Mouse (Mus musculus) neural tube, embryonic 11.5 days (tissue): ENCODE measurements around the gene Armh3. TPM values are rescaled to one million over a fixed set of nuclear protein-coding genes. Genes with fewer than 3 reads are reported as not detected.

Experiments used
- ATAC-seq: fragments of 200-750 bp; cut with Nextera tagmentation; 2 replicates; pipeline ENCODE4 v1.8.0; 2017; ENCODE audit warnings: moderate number of reproducible peaks, mild to moderate bottlenecking, moderate TSS enrichment, moderate library complexity; ENCODE audit not compliant: insufficient read depth, low FRiP score, low TSS enrichment
- DNase-seq: peaks from one replicate; pipeline ENCODE4 v3.0.0-alpha.2; 2015; ENCODE audit warnings: low spot score
- H3K27ac ChIP-seq: fragments of 300-500 bp; sonication (generic); 2 replicates; pipeline ENCODE4 v1.5.1; 2014; ENCODE audit warnings: low read depth, mild to moderate bottlenecking, low read length
- H3K27me3 ChIP-seq: fragments of 300-500 bp; sonication (generic); 2 replicates; pipeline ENCODE4 v1.6.1; 2014; ENCODE audit warnings: mild to moderate bottlenecking, low read length, mixed read lengths; ENCODE audit not compliant: control insufficient read depth, insufficient read depth
- H3K36me3 ChIP-seq: fragments of 300-500 bp; sonication (generic); 2 replicates; pipeline ENCODE4 v1.6.1; 2014; ENCODE audit warnings: mild to moderate bottlenecking, low read length, moderate library complexity, mixed read lengths; ENCODE audit not compliant: control insufficient read depth, insufficient read depth
- H3K4me1 ChIP-seq: fragments of 300-500 bp; sonication (generic); 2 replicates; pipeline ENCODE4 v1.6.1; 2014; ENCODE audit warnings: low read length, mixed read lengths; ENCODE audit not compliant: control insufficient read depth, insufficient read depth
- H3K4me2 ChIP-seq: fragments of 300-500 bp; sonication (generic); 2 replicates; pipeline ENCODE4 v1.6.1; 2014; ENCODE audit warnings: low read depth, mild to moderate bottlenecking, moderate library complexity
- H3K4me3 ChIP-seq: fragments of 300-500 bp; sonication (generic); 2 replicates; pipeline ENCODE4 v1.5.1; 2014; ENCODE audit warnings: low read depth, low read length
- H3K9ac ChIP-seq: fragments of 300-500 bp; sonication (generic); 2 replicates; pipeline ENCODE4 v1.6.1; 2014; ENCODE audit warnings: mild to moderate bottlenecking, low read length
- H3K9me3 ChIP-seq: fragments of 300-500 bp; sonication (generic); 2 replicates; pipeline ENCODE4 v1.6.1; 2016; ENCODE audit warnings: low read length; ENCODE audit not compliant: control insufficient read depth
- WGBS: fragments of 180-500 bp; shearing (Covaris S2); extraction: QIAGEN DNeasy Blood & Tissue Kit; methylation state at CpG from one replicate; pipeline ENCODE4 v1.1.7; 2014; 5-methylcytosine and 5-hydroxymethylcytosine counted together
- polyA plus RNA-seq: library from polyadenylated mRNA; unstranded; fragments of >200 nt; fragmentation: Nextera tagmentation; extraction: Ambion mirVana; gene quantifications from 2 replicates; pipeline ENCODE4 v1.2.1, GENCODE M21; 2014

Armh3 gene
- polyA plus RNA-seq, 1 experiment from 2014 or later, result 17.9 TPM

DNA sequence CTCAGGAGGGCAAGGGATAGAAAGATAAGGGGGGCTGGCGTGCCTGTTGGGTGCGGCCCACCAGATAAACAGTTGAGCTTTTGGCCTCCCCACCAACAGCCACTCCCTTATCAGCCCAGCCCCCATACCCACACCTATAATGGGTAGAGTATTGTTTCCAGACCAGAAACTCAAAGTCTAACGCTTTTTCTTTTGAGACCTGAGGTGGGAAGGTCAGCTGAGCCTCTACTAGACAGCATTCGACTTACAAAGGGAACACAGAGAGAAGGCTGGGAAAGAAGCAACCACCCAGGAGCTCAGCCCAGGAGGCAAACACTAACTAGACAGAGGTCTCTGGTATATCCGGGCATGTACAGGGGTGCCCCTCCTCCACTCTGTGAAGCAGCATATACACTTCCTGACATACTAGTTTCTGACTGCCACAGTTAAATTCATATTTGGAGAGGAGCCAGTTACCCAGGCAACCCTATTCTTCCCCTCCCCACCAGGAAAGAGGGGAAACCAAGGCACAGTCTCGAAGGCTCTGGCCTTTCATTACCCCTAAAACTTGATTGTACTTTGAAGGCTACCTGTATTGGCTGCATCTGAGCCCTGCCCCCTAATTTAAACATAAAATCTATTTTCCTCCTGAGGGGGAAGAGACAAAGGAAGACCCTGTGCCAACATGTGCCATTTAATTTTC, 39.1 kb upstream of the Armh3 start:
- Histone ChIP-seq H3K9ac (peak overlapping the region; percentile 97), H3K4me1 (peaks cover 43% of the 10 kb centered on the region), H3K27me3 (no peaks in the 10 kb centered on the region), H3K36me3 (peaks cover 33% of the 10 kb centered on the region), H3K4me2 (peak overlapping the region; percentile 100), H3K9me3 (no peaks in the 10 kb centered on the region), H3K4me3 (peak overlapping the region; percentile 98), H3K27ac (0 out of 2 replicates have a peak overlapping the region, but pooled peaks have one; percentile 17)
- WGBS, result 45% methylated on average over 6 of the region's 6 CpGs
- ATAC-seq, result no peak
- no peak for DNase-seq

DNA sequence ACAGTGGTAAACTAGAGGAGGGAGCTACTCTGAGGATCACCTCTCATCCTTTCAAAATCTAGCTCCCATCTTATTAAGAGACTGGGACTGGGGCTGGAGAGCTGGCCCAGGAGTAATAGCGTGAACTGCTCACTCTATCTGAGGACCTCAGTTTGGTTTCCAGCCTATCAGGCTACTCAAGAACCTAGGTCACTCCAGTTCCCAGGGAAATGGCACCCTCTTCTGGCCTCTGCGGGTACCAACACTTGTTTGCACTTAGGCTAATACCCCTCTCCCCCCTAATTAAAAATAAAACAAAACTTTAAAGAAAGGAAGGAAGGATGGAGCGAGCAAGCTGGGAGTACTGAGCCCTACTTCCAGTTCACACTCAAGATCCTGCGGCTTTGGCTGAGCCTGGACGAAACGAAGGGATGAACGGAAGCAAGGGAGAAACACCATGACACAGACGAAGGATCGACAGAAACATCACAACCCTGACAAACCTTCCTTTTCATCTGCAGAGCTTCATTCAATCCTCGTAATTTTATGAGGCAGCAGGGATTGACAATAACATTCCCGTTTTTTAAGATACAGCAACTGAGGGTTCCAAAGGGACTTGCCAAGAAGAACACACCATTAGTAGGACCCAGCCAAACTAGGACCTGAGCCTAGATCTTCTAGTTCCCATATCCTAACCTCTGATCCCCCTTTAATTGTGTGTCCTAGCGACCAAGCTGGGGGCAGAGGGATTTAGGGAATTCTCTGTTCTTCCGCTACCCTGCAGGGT, 38.4 kb upstream of the Armh3 start:
- ATAC-seq (no peak), DNase-seq (no peak)
- H3K9me3 ChIP-seq, result no peaks in the 10 kb centered on the region
- H3K27ac ChIP-seq, result no peak overlapping the region
- peak overlapping the region; percentile 100 for H3K4me2 ChIP-seq
- WGBS, result 76% methylated on average over 13 of the region's 13 CpGs
- peak overlapping the region; percentile 98 for H3K4me3 ChIP-seq
- H3K9ac ChIP-seq, result no peak overlapping the region; the same call in 1 of the 2 replicates
- peaks cover 36% of the 10 kb centered on the region for H3K36me3 ChIP-seq
- peaks cover 36% of the 10 kb centered on the region for H3K4me1 ChIP-seq
- H3K27me3 ChIP-seq, result no peaks in the 10 kb centered on the region

DNA sequence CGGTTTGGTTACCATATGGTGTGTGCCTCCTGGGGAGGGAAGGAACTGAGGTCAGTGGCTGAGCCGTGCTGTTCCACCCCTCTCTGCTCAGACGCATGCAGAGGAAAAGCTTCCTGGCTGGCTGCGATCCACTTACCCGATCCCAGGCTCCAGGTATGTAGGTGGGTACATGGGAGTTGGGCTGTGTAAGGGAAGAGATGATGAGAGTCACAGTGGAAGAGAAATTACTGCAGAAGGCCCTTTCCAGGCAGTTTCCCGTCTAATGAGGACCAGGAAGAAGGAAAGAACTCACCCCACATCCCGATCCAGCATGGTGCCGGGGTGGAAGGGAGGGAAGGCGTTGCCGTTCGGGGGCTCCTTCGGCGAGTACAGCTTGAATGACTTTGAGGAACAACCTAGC, 37.7 kb upstream of the Armh3 start:
- Histone ChIP-seq H3K4me2 (no peak overlapping the region), H3K4me1 (peaks cover 29% of the 10 kb centered on the region), H3K36me3 (peaks cover 38% of the 10 kb centered on the region), H3K27me3 (no peaks in the 10 kb centered on the region), H3K9ac (no peak overlapping the region), H3K4me3 (no peak overlapping the region), H3K27ac (no peak overlapping the region), H3K9me3 (no peaks in the 10 kb centered on the region)
- WGBS, result 94% methylated on average over 13 of the region's 13 CpGs
- ATAC-seq, result no peak
- DNase-seq, result no peak

DNA sequence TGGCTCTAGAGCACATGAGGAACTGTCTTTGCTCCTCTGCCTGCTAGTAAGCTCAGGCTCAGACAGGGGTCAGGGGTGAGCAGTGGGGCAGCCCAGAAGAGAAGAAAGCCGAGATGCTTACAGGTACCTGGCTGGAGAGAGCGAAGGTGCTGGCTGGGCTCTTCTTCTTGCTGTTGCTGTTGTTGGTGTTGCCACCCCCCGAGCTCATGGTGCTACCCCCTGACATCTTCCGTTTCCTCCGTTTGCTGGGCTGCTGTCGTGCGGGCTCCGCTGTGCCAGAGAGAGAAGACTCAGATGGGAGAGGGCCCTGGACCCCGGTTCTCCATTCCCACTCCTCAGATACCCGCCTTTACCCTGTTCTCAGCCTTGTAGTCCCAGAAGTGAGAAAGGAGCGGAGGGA, 35.6 kb upstream of the Armh3 start:
- Histone ChIP-seq H3K4me3 (no peak overlapping the region), H3K9ac (no peak overlapping the region), H3K27ac (no peak overlapping the region), H3K9me3 (no peaks in the 10 kb centered on the region), H3K27me3 (no peaks in the 10 kb centered on the region), H3K36me3 (peaks cover 43% of the 10 kb centered on the region), H3K4me2 (no peak overlapping the region), H3K4me1 (peaks cover 19% of the 10 kb centered on the region)
- no peak for ATAC-seq
- WGBS, result 97% methylated on average over 11 of the region's 11 CpGs
- DNase-seq, result no peak

DNA sequence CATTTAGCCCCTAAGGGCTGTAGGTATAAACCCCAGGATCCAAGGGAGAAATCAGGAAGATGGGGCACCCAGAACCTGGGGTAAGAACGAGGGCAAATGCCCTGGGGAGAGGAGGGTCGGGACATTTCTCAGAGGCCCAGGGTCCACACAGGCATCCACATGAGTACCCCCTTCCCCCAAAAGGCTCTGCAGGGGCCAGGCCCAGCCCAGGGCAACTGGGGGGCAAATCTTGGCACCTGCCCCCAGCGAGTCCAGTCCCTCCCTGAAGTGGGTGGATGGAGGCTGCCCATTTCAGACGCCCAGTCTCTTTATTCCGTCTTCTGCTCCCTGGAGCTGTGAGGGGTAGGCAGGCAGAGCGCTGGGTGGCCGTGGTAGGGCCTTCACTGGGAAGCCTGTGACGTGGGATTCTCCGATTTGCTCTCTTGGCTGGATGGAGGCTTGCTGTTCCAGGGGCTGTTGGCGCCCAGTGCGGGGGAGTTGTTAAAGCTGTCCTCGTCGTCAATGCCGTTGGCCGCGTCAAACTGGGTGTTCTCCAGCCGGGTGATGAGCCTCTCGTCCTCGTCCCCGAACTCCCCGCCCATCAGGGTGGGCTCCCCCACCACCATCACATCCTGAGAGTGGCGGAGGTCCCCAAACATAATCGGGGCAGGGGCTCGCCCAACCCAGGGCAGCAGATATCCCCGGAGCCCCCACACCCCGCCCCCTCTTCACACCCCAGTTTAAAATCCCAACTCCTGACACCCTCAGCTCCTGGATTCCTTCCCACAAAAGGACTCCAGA, 34.6 kb upstream of the Armh3 start:
- peaks cover 43% of the 10 kb centered on the region for H3K36me3 ChIP-seq
- ATAC-seq (no peak), DNase-seq (no peak)
- no peak overlapping the region for H3K27ac ChIP-seq
- peaks cover 15% of the 10 kb centered on the region for H3K4me1 ChIP-seq
- H3K4me3 ChIP-seq, result no peak overlapping the region
- H3K4me2 ChIP-seq, result no peak overlapping the region
- WGBS, result 85% methylated on average over 24 of the region's 26 CpGs
- H3K9ac ChIP-seq, result no peak overlapping the region
- H3K27me3 ChIP-seq, result no peaks in the 10 kb centered on the region
- H3K9me3 ChIP-seq, result no peaks in the 10 kb centered on the region

DNA sequence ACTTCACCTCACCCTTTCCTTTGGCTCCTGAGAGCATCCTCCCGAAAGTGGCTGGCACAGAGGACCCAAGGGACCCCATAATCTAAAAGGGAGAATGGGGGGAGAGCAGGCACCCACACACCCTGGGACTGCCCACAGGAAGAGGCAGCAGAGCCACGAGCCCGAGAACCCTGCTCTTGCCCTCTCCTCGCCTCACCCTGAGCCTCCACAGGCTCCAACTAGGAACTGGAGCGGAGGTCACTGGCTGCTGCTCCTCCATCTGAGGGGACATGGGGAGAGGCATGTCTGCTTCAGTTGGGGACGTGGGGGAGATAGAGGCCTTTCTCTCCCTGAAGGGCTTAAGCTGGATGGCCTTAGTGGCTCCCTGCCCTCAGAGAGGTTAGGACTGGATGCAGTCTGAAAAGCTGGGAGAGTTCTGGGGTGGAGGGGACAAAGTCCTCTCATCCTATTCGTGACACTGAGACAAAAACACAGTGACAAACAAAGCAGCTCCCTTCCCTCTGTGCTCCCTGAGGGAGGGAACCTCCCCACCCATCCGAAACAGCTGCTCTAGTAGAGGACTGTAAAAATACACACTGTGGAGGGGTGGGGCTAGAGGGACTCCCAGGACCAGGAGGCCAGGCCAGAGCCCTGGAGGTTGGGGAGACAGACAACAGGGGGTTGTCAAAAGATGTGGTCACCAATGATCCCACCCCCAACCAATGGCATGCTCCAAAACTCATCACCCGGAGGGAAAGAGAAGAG, 33.6 kb upstream of the Armh3 start:
- Histone ChIP-seq H3K9ac (no peak overlapping the region), H3K4me3 (no peak overlapping the region), H3K4me2 (no peak overlapping the region), H3K9me3 (no peaks in the 10 kb centered on the region), H3K27ac (no peak overlapping the region), H3K36me3 (peaks cover 43% of the 10 kb centered on the region), H3K27me3 (no peaks in the 10 kb centered on the region), H3K4me1 (peaks cover 4% of the 10 kb centered on the region)
- DNase-seq (no peak), ATAC-seq (no peak)
- WGBS, result 83% methylated on average over 9 of the region's 9 CpGs

DNA sequence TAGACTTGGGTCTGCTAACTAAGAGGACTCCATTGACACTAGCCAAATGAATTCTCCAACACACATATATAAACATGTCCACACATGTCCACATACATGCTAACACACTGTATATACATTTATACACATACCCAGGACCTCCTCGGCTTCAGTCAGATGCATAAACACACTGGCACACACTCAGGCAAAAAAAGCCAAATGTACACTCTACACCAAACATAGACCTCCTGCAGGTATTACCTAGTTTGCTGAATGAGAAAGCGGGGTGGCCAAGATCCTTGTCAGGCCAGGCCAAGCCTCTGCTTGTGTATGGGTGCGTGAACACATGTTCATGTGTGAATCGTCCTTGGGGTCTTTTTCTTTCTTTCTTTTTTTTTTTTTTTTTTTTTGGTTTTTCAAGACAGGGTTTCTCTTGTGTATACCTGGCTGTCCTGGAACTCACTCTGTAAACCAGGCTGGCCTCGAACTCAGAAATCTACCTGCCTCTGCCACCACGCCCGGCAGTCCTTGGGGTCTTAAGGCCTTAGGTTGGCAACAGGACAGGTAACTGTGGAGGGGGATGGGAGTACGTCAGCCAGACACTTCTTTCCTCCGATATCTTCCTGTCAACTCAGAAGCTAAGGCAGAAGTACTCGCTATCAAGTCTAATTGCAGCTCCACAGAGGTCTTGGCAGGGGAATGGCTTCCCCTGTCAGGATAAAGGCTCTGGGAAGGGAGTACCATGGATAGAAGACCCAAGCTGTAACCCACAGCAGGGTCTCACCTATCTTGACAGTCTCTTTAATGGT, 32.1 kb upstream of the Armh3 start:
- Histone ChIP-seq H3K9me3 (no peaks in the 10 kb centered on the region), H3K9ac (no peak overlapping the region), H3K36me3 (peaks cover 36% of the 10 kb centered on the region), H3K4me3 (no peak overlapping the region), H3K4me1 (no peaks in the 10 kb centered on the region; the same call in 1 of the 2 replicates), H3K4me2 (no peak overlapping the region), H3K27ac (no peak overlapping the region), H3K27me3 (no peaks in the 10 kb centered on the region)
- ATAC-seq, result no peak
- DNase-seq, result no peak
- WGBS, result 93% methylated on average over 10 of the region's 10 CpGs

DNA sequence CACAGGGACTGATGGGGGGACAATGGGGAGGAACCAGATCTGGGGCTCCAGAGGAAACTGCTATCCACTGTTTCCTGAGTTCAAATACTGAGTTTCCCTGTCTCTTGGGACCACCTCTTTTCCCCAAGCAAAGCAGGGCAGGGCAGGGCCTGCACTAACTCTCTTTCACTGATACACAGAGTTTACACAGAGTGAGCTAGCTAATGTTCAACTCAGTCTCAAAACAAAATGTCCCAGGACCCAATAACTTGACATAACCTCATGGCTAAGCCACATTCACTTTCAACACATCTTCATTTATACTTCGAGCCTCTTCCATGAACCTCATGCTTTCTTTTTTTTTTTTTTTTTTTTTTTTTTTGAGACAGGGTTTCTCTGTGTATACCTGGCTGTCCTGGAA, 31.4 kb upstream of the Armh3 start:
- 96% methylated on average over 1 of the region's 1 CpGs for WGBS
- Histone ChIP-seq H3K4me2 (no peak overlapping the region), H3K9ac (no peak overlapping the region), H3K27me3 (no peaks in the 10 kb centered on the region), H3K9me3 (no peaks in the 10 kb centered on the region), H3K36me3 (peaks cover 29% of the 10 kb centered on the region), H3K4me1 (no peaks in the 10 kb centered on the region; the same call in 1 of the 2 replicates), H3K4me3 (no peak overlapping the region), H3K27ac (no peak overlapping the region)
- DNase-seq, result no peak
- ATAC-seq, result no peak
